Mouse (Mus musculus) MEL (cell line): Measurements from ENCODE around the gene Poll. TPM values are rescaled to one million over a fixed set of nuclear protein-coding genes. Genes with fewer than 3 reads are reported as not detected.
A peak's percentile ranks its signal among the peaks of the same experiment; 100 is the strongest.

Source experiments
- DNase-seq: peaks from one replicate; pipeline ENCODE4 v3.0.0; 2011; ENCODE audit warnings: low read depth, low spot score
- H3K27ac ChIP-seq: 2 replicates; pipeline ENCODE4 v1.5.1; 2012; ENCODE audit warnings: low read depth, mild to moderate bottlenecking, control low read depth, low read length, moderate library complexity; ENCODE audit not compliant: control insufficient read depth
- H3K27me3 ChIP-seq, 2 experiments: fragments of 150-350 bp in 1 of 2; sonication (generic) in 1 of 2; 2 replicates each; pipeline ENCODE4 v1.6.1; 2012; ENCODE audit warnings: low read length in 2 of 2, mild to moderate bottlenecking in 2 of 2, improper control_type of control experiment in 1 of 2, moderate library complexity in 1 of 2; ENCODE audit not compliant: insufficient read depth in 2 of 2, control insufficient read depth in 1 of 2
- H3K36me3 ChIP-seq, 2 experiments: 2 replicates each; pipeline ENCODE4 v1.6.1; 2012 to 2014; ENCODE audit warnings: low read length in 2 of 2, improper control_type of control experiment in 1 of 2, inconsistent platforms in 1 of 2, mild to moderate bottlenecking in 1 of 2; ENCODE audit not compliant: insufficient read depth in 2 of 2, control insufficient read depth in 1 of 2
- H3K4me1 ChIP-seq, 2 experiments: fragments of 150-350 bp in 1 of 2; sonication (generic) in 1 of 2; 2 replicates each; pipeline ENCODE4 v1.6.1; 2012; ENCODE audit warnings: low read length in 2 of 2, improper control_type of control experiment in 1 of 2, mild to moderate bottlenecking in 1 of 2; ENCODE audit not compliant: insufficient read depth in 2 of 2, control insufficient read depth in 1 of 2
- H3K4me3 ChIP-seq, 2 experiments: fragments of 150-350 bp in 1 of 2; sonication (generic) in 1 of 2; 2 replicates each; pipeline ENCODE4 v1.5.1; 2012; ENCODE audit warnings: low read depth in 2 of 2, low read length in 2 of 2, mild to moderate bottlenecking in 2 of 2, moderate library complexity in 2 of 2, control low read depth in 1 of 2, improper control_type of control experiment in 1 of 2; ENCODE audit not compliant: control insufficient read depth in 1 of 2, insufficient read depth in 1 of 2
- H3K79me2 ChIP-seq: 2 replicates; pipeline ENCODE4 v1.6.1; 2012; ENCODE audit warnings: mild to moderate bottlenecking, low read length, moderate library complexity; ENCODE audit not compliant: control insufficient read depth, poor library complexity, insufficient read depth
- H3K9ac ChIP-seq: 2 replicates; pipeline ENCODE4 v1.6.1; 2012; ENCODE audit warnings: low read depth, mild to moderate bottlenecking, control low read depth, low read length, moderate library complexity; ENCODE audit not compliant: control insufficient read depth, poor library complexity, severe bottlenecking
- H3K9me3 ChIP-seq: fragments of 150-350 bp; sonication (generic); replicated peaks from 2 replicates; pipeline ENCODE4 v1.6.1; 2012; ENCODE audit warnings: mild to moderate bottlenecking, low read length, improper control_type of control experiment, moderate library complexity; ENCODE audit not compliant: insufficient read depth
- BHLHE40 ChIP-seq: IDR thresholded peaks from 2 replicates; pipeline ENCODE4 v1.6.1; 2012; ENCODE audit warnings: low read depth, mild to moderate bottlenecking, inconsistent platforms, low read length, improper control_type of control experiment, borderline replicate concordance
- CHD1 ChIP-seq: IDR thresholded peaks from 2 replicates; pipeline ENCODE4 v1.6.1; 2012; ENCODE audit warnings: low read depth, mild to moderate bottlenecking, inconsistent platforms, low read length, improper control_type of control experiment
- CHD2 ChIP-seq: IDR thresholded peaks from 2 replicates; pipeline ENCODE4 v1.6.1; 2011; ENCODE audit warnings: low read length, improper control_type of control experiment
- CTCF ChIP-seq, 3 experiments: IDR thresholded peaks in 2 of 3; conservative IDR thresholded peaks in 1 of 3; 2 replicates each; pipeline ENCODE4 v1.5.1; 2011 to 2012; ENCODE audit warnings: low read length in 3 of 3, low read depth in 2 of 3, mild to moderate bottlenecking in 2 of 3, improper control_type of control experiment in 1 of 3, inconsistent platforms in 1 of 3, mixed read lengths in 1 of 3, moderate library complexity in 1 of 3; ENCODE audit not compliant: control insufficient read depth in 1 of 3, insufficient read depth in 1 of 3, poor library complexity in 1 of 3, severe bottlenecking in 1 of 3
- E2F4 ChIP-seq: IDR thresholded peaks from 2 replicates; pipeline ENCODE4 v1.6.1; 2011; ENCODE audit warnings: low read depth, low read length, improper control_type of control experiment, borderline replicate concordance
- EP300 ChIP-seq, 2 experiments: IDR thresholded peaks; 2 replicates each; pipeline ENCODE4 v1.6.1; 2011; ENCODE audit warnings: improper control_type of control experiment in 2 of 2, low read length in 2 of 2, low read depth in 1 of 2, mild to moderate bottlenecking in 1 of 2
- ETS1 ChIP-seq: IDR thresholded peaks from 2 replicates; pipeline ENCODE4 v1.6.1; 2012; ENCODE audit warnings: low read depth, mild to moderate bottlenecking, inconsistent platforms, low read length, improper control_type of control experiment, moderate library complexity
- GATA1 ChIP-seq: IDR thresholded peaks from 2 replicates; pipeline ENCODE4 v1.6.1; 2011; ENCODE audit warnings: low read depth, low read length, improper control_type of control experiment
- HCFC1 ChIP-seq: IDR thresholded peaks from 2 replicates; pipeline ENCODE4 v1.6.1; 2012; ENCODE audit warnings: low read depth, mild to moderate bottlenecking, inconsistent platforms, low read length, improper control_type of control experiment, moderate library complexity
- JUND ChIP-seq: IDR thresholded peaks from 2 replicates; pipeline ENCODE4 v1.6.1; 2011; ENCODE audit warnings: low read depth, mild to moderate bottlenecking, improper control_type of control experiment, low read length
- KAT2A ChIP-seq: conservative IDR thresholded peaks from 2 replicates; pipeline ENCODE4 v1.6.1; 2012; ENCODE audit warnings: low read depth, low read length, improper control_type of control experiment, inconsistent platforms
- MAFK ChIP-seq: IDR thresholded peaks from 2 replicates; pipeline ENCODE4 v1.6.1; 2011; ENCODE audit warnings: low read depth, mild to moderate bottlenecking, low read length, improper control_type of control experiment, borderline replicate concordance
- MAZ ChIP-seq: IDR thresholded peaks from 2 replicates; pipeline ENCODE4 v1.6.1; 2012; ENCODE audit warnings: low read depth, mild to moderate bottlenecking, inconsistent platforms, low read length, improper control_type of control experiment
- MEF2A ChIP-seq: IDR thresholded peaks from 2 replicates; pipeline ENCODE4 v1.6.1; 2014; ENCODE audit warnings: low read depth, mild to moderate bottlenecking, inconsistent platforms, low read length, improper control_type of control experiment; ENCODE audit not compliant: poor library complexity, insufficient replicate concordance, severe bottlenecking; ENCODE audit errors: extremely low read depth
- MXI1 ChIP-seq: IDR thresholded peaks from 2 replicates; pipeline ENCODE4 v1.6.1; 2011; ENCODE audit warnings: mild to moderate bottlenecking, low read depth, low read length, improper control_type of control experiment
- MYB ChIP-seq: IDR thresholded peaks from 2 replicates; pipeline ENCODE4 v1.6.1; 2011; ENCODE audit warnings: mild to moderate bottlenecking, low read depth, low read length, improper control_type of control experiment
- NELFE ChIP-seq: IDR thresholded peaks from 2 replicates; pipeline ENCODE4 v1.6.1; 2011; ENCODE audit warnings: low read depth, low read length, improper control_type of control experiment
- NRF1 ChIP-seq: IDR thresholded peaks from 2 replicates; pipeline ENCODE4 v1.6.1; 2014; ENCODE audit warnings: low read depth, mild to moderate bottlenecking, inconsistent platforms, low read length, improper control_type of control experiment, moderate library complexity; ENCODE audit not compliant: poor library complexity, insufficient read depth, severe bottlenecking
- POLR2A ChIP-seq, 2 experiments: IDR thresholded peaks; 2 replicates each; pipeline ENCODE4 v1.6.1; 2011 to 2012; ENCODE audit warnings: low read length in 2 of 2, mild to moderate bottlenecking in 2 of 2, control low read depth in 1 of 2, improper control_type of control experiment in 1 of 2, low read depth in 1 of 2, moderate library complexity in 1 of 2; ENCODE audit not compliant: control insufficient read depth in 1 of 2, insufficient read depth in 1 of 2, poor library complexity in 1 of 2
- POLR2AphosphoS2 ChIP-seq: IDR thresholded peaks from 2 replicates; pipeline ENCODE4 v1.6.1; 2011; ENCODE audit warnings: low read length, improper control_type of control experiment
- POLR2AphosphoS5 ChIP-seq: IDR thresholded peaks from 2 replicates; pipeline ENCODE4 v1.6.1; 2012; ENCODE audit warnings: low read depth, borderline replicate concordance, mild to moderate bottlenecking, inconsistent platforms, low read length, moderate library complexity, mixed read lengths
- RAD21 ChIP-seq: IDR thresholded peaks from 2 replicates; pipeline ENCODE4 v1.6.1; 2011; ENCODE audit warnings: mild to moderate bottlenecking, low read depth, low read length, improper control_type of control experiment
- RCOR1 ChIP-seq: IDR thresholded peaks from 2 replicates; pipeline ENCODE4 v1.6.1; 2012; ENCODE audit warnings: low read depth, mild to moderate bottlenecking, inconsistent platforms, low read length, improper control_type of control experiment
- SIN3A ChIP-seq: IDR thresholded peaks from 2 replicates; pipeline ENCODE4 v1.6.1; 2012; ENCODE audit warnings: low read length, improper control_type of control experiment, inconsistent platforms
- SMC3 ChIP-seq: IDR thresholded peaks from 2 replicates; pipeline ENCODE4 v1.6.1; 2011; ENCODE audit warnings: low read depth, low read length, improper control_type of control experiment
- TAL1 ChIP-seq: IDR thresholded peaks from 2 replicates; pipeline ENCODE4 v1.6.1; 2012; ENCODE audit warnings: mild to moderate bottlenecking, inconsistent platforms, low read length, moderate library complexity, mixed read lengths
- TBP ChIP-seq: IDR thresholded peaks from 2 replicates; pipeline ENCODE4 v1.8.0; 2011; ENCODE audit warnings: low read depth, low read length, improper control_type of control experiment
- TCF12 ChIP-seq: IDR thresholded peaks from 2 replicates; pipeline ENCODE4 v1.6.1; 2014; ENCODE audit warnings: low read depth, mild to moderate bottlenecking, inconsistent platforms, low read length, improper control_type of control experiment, moderate library complexity
- UBTF ChIP-seq: IDR thresholded peaks from 2 replicates; pipeline ENCODE4 v1.6.1; 2012; ENCODE audit warnings: low read depth, mild to moderate bottlenecking, inconsistent platforms, low read length, improper control_type of control experiment, moderate library complexity, borderline replicate concordance; ENCODE audit not compliant: insufficient read depth
- USF1 ChIP-seq: IDR thresholded peaks from 2 replicates; pipeline ENCODE4 v1.6.1; 2014; ENCODE audit warnings: low read depth, mild to moderate bottlenecking, inconsistent platforms, low read length, improper control_type of control experiment, moderate library complexity
- ZC3H11A ChIP-seq: IDR thresholded peaks from 2 replicates; pipeline ENCODE4 v1.6.1; 2012; ENCODE audit warnings: low read depth, mild to moderate bottlenecking, inconsistent platforms, low read length, improper control_type of control experiment
- ZMIZ1 ChIP-seq: IDR thresholded peaks from 2 replicates; pipeline ENCODE4 v1.6.1; 2012; ENCODE audit warnings: low read depth, mild to moderate bottlenecking, inconsistent platforms, low read length, improper control_type of control experiment, moderate library complexity
- ZNF384 ChIP-seq: IDR thresholded peaks from 2 replicates; pipeline ENCODE4 v1.6.1; 2012; ENCODE audit warnings: low read depth, mild to moderate bottlenecking, inconsistent platforms, low read length, improper control_type of control experiment
- polyA plus RNA-seq, 2 experiments: library from polyadenylated mRNA; stranded (reverse) in 1 of 2; unstranded in 1 of 2; fragments of >175 nt in 1 of 2; fragments of >200 nt in 1 of 2; gene quantifications; 2 replicates each; pipeline versions ENCODE4 v1.2.1 to v1.2.4; 2012; ENCODE audit warnings: low replicate concordance in 2 of 2, low read depth in 1 of 2; ENCODE audit not compliant: insufficient read length in 2 of 2, insufficient read depth in 1 of 2, missing spikeins in 1 of 2
- total RNA-seq: library from RNA; depleted of rRNA; stranded (reverse); fragments of 300-350 nt; gene quantifications from 2 replicates; pipeline ENCODE4 v1.2.3, GENCODE M21; 2012

Gene Poll
- total and polyA plus RNA-seq, 3 experiments = 14.9 to 19.0 TPM; not detected in 1

DNA sequence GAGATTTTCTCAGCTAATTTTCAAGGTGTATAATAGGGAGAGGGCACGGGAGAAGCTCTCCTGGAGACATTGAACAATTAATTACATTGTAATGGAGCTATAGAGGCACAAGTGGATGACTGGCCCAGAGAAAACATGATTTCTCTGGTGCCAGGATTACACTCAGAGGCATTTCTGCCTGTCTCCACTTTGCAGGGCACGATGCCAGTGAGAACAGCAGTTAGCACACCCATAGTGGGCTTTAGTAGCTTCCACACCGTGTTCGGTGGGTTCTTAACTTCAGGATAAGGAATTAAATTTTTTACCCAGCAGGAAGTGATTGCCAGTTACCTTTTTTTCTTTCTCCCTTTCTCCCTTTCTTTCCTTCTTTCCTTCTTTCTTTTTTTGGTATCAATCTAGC lies 48.9 kb downstream of the Poll start:
- peaks cover 4 to 16% of the 10 kb centered on the region in 2 experiments for H3K36me3 ChIP-seq
- no peak for DNase-seq

DNA sequence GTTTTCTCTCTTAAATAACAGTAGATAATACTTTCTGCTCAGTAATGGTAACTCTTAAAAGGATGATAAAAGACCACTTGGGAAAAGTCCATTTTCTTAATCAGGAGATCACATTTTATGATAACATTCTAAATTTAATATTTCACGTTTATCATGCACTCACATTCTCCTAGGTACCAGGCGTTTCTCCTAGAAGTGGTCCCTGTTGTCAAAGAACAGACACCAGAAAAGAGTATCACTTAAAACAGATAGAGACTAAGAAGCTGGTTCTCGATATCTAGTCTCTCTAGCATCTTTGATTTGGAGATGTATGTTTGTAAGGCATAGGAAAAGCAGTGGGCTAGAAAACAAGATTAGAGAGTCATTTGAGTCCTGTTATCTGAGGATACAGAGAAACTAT lies 49.7 kb downstream of the Poll start:
- peaks cover under 1 to 16% of the 10 kb centered on the region in 2 experiments for H3K36me3 ChIP-seq
- no peak overlapping the region for H3K9ac ChIP-seq
- peaks cover 8 to 13% of the 10 kb centered on the region in 2 experiments for H3K4me1 ChIP-seq
- TF ChIP-seq POLR2A (IDR thresholded peaks at IDR 0.05; ENCODE audit: control insufficient read depth in 1 of 2, insufficient read depth in 1 of 2, low read depth in 1 of 2, low read length in 2 of 2, poor library complexity in 1 of 2) (no peak), E2F4 (no peak), ETS1 (peak; percentile 42; the same call in 1 of the 2 replicates), POLR2AphosphoS5 (no peak), MEF2A (peak; percentile 70; the same call in 1 of the 2 replicates), TBP (no peak), SIN3A (peak; percentile 44; the same call in 1 of the 2 replicates), POLR2AphosphoS2 (no peak), GATA1 (peak; percentile 74; the same call in 1 of the 2 replicates), ZMIZ1 (no peak), MYB (no peak), EP300 (IDR thresholded peaks at IDR 0.05; ENCODE audit: low read depth in 1 of 2, low read length in 2 of 2) (peak; percentile 74 to 76), NRF1 (no peak), USF1 (no peak), UBTF (no peak), NELFE (no peak), ZC3H11A (no peak), CHD1 (no peak), TCF12 (peak; percentile 87), MAFK (no peak), BHLHE40 (no peak), RCOR1 (0 out of 2 replicates have a peak, but pooled peaks have one; percentile 25)
- H3K4me3 ChIP-seq = no peak overlapping the region
- H3K27ac ChIP-seq = no peak overlapping the region; the same call in 1 of the 2 replicates
- no peaks in the 10 kb centered on the region for H3K79me2 ChIP-seq
- no peaks in the 10 kb centered on the region for H3K9me3 ChIP-seq
- no peaks in the 10 kb centered on the region for H3K27me3 ChIP-seq
- peak; percentile 43 for DNase-seq

More for the DNA sequence above, 48.9 kb downstream of the Poll start:
- H3K27ac ChIP-seq = no peak overlapping the region
- no peak overlapping the region for H3K9ac ChIP-seq
- TF ChIP-seq NELFE (no peak), MXI1 (no peak), MAZ (no peak), ZC3H11A (no peak), POLR2AphosphoS2 (no peak), POLR2AphosphoS5 (no peak), TAL1 (no peak), E2F4 (no peak), CHD2 (no peak), JUND (no peak), SMC3 (no peak), NRF1 (no peak), CTCF (IDR thresholded peaks at IDR 0.05 in 2 of 3, conservative IDR thresholded peaks at IDR 0.05 in 1 of 3; ENCODE audit: control insufficient read depth in 1 of 3, insufficient read depth in 1 of 3, low read depth in 2 of 3, low read length in 3 of 3, poor library complexity in 1 of 3, severe bottlenecking in 1 of 3) (no peak), HCFC1 (no peak), ZNF384 (no peak), MEF2A (no peak), ZMIZ1 (no peak), RAD21 (no peak), KAT2A (no peak)
- no peaks in the 10 kb centered on the region for H3K27me3 ChIP-seq
- no peaks in the 10 kb centered on the region for H3K79me2 ChIP-seq
- H3K9me3 ChIP-seq = no peaks in the 10 kb centered on the region
- peaks cover 8 to 13% of the 10 kb centered on the region in 2 experiments for H3K4me1 ChIP-seq
- no peak overlapping the region for H3K4me3 ChIP-seq
